Comparison of ENCODE assay signal across 23 mouse cellular contexts in genomic region chr5:106384138-106384770, GRCm38 (mm10).
A peak's percentile ranks its signal among the peaks of the same experiment; 100 is the strongest.
DNase-seq lines count a peak whose midpoint lies in the region; ATAC-seq lines count a peak whose summit lies in the region.
"Had no signal": no experiment of that assay in that cellular context is flagged by ENCODE, and none has a peak within 500 bp of the region (broad histone marks: within the 10 kb centered on the region; RNA-seq: fewer than 3 reads in every experiment).

No protein-coding gene starts in this region.

- H3K27me3 ChIP-seq in forebrain, embryonic 12.5 days = peaks cover 83% of the 10 kb centered on the region
- H3K27me3 ChIP-seq in forebrain, embryonic 15.5 days = peaks cover 58% of the 10 kb centered on the region
- peaks cover 8% of the 10 kb centered on the region; the same call in 1 of the 2 replicates for H3K27me3 ChIP-seq in midbrain, embryonic 11.5 days (ENCODE audit: control insufficient read depth, insufficient read depth, low read length)
- H3K27me3 ChIP-seq in midbrain, embryonic 16.5 days (ENCODE audit: control insufficient read depth, insufficient read depth, low read depth, low read length) = peaks cover 11% of the 10 kb centered on the region
- H3K27me3 ChIP-seq: limb, embryonic 13.5 days; lung, embryonic 15.5 days; stomach, embryonic 15.5 days had no signal

- DNase-seq in kidney, postnatal 10 days = peak; percentile 10
- no peak for DNase-seq in kidney, postnatal 25 days
- peak; percentile 90 for DNase-seq in midbrain, embryonic 11.5 days (ENCODE audit: low spot score, missing footprints)
- peak; percentile 14 for DNase-seq in yolk sac, embryonic 10.5 days (ENCODE audit: low spot score)
- DNase-seq: adrenal gland, postnatal 10 days; cerebellum, adult 8-10 months; cerebellum, postnatal 36 days; forebrain, postnatal 0 days; heart, postnatal 14 days; kidney, adult 8-10 months; right cerebral cortex, postnatal 25 days had no signal

- no peaks in the 10 kb centered on the region for H3K9me3 ChIP-seq in forebrain, embryonic 12.5 days
- H3K9me3 ChIP-seq in forebrain, embryonic 15.5 days = no peaks in the 10 kb centered on the region
- no peaks in the 10 kb centered on the region for H3K9me3 ChIP-seq in midbrain, embryonic 11.5 days (ENCODE audit: control insufficient read depth, low read length)
- H3K9me3 ChIP-seq in midbrain, embryonic 16.5 days (replicated peaks; ENCODE audit: control insufficient read depth, low read length, poor library complexity, severe bottlenecking) = no peaks in the 10 kb centered on the region
- H3K9me3 ChIP-seq: heart, embryonic 13.5 days; hindbrain, embryonic 10.5 days; hindbrain, embryonic 15.5 days; limb, embryonic 13.5 days; lung, embryonic 15.5 days; stomach, embryonic 15.5 days had no signal

- H3K36me3 ChIP-seq in forebrain, embryonic 12.5 days (replicated peaks) = no peaks in the 10 kb centered on the region
- no peaks in the 10 kb centered on the region for H3K36me3 ChIP-seq in forebrain, embryonic 15.5 days
- H3K36me3 ChIP-seq in midbrain, embryonic 11.5 days (ENCODE audit: control insufficient read depth, insufficient read depth, low read length) = no peaks in the 10 kb centered on the region
- no peaks in the 10 kb centered on the region for H3K36me3 ChIP-seq in midbrain, embryonic 16.5 days (ENCODE audit: control insufficient read depth, insufficient read depth, low read length)
- H3K36me3 ChIP-seq: heart, embryonic 13.5 days; hindbrain, embryonic 10.5 days; hindbrain, embryonic 15.5 days; limb, embryonic 13.5 days; lung, embryonic 15.5 days; stomach, embryonic 15.5 days had no signal

- no peak for ATAC-seq in forebrain, embryonic 12.5 days (ENCODE audit: low FRiP score)
- no peak for ATAC-seq in forebrain, embryonic 15.5 days (replicated peaks)
- ATAC-seq in midbrain, embryonic 11.5 days (ENCODE audit: low FRiP score) = peak; percentile 50
- ATAC-seq in midbrain, embryonic 16.5 days = no peak
- ATAC-seq: forebrain, postnatal 0 days; inflammation-experienced regulatory T-cells, adult 6 months; Patski had no signal

- no peak overlapping the region for H3K9ac ChIP-seq in forebrain, embryonic 12.5 days
- no peak overlapping the region for H3K9ac ChIP-seq in forebrain, embryonic 15.5 days (replicated peaks)
- H3K9ac ChIP-seq in midbrain, embryonic 11.5 days (ENCODE audit: low read length) = no peak overlapping the region; the same call in 1 of the 2 replicates
- no peak overlapping the region for H3K9ac ChIP-seq in midbrain, embryonic 16.5 days (ENCODE audit: low read depth, low read length)
- H3K9ac ChIP-seq: forebrain, postnatal 0 days; heart, embryonic 13.5 days; hindbrain, embryonic 15.5 days; limb, embryonic 13.5 days; lung, embryonic 15.5 days; stomach, embryonic 15.5 days had no signal

- 0 out of 2 replicates have a peak overlapping the region, but pooled peaks have one; percentile 33 for H3K27ac ChIP-seq in forebrain, embryonic 12.5 days
- no peak overlapping the region for H3K27ac ChIP-seq in forebrain, embryonic 15.5 days (replicated peaks)
- H3K27ac ChIP-seq in midbrain, embryonic 11.5 days (ENCODE audit: low read depth, low read length) = peak overlapping the region; percentile 6
- no peak overlapping the region for H3K27ac ChIP-seq in midbrain, embryonic 16.5 days (ENCODE audit: low read length)
- H3K27ac ChIP-seq: heart, embryonic 13.5 days; hindbrain, embryonic 10.5 days; hindbrain, embryonic 15.5 days; limb, embryonic 13.5 days; lung, embryonic 15.5 days; stomach, embryonic 15.5 days had no signal

- no peak overlapping the region for H3K4me3 ChIP-seq in forebrain, embryonic 12.5 days (replicated peaks)
- no peak overlapping the region for H3K4me3 ChIP-seq in forebrain, embryonic 15.5 days
- H3K4me3 ChIP-seq in midbrain, embryonic 11.5 days (ENCODE audit: low read depth, low read length) = no peak overlapping the region
- H3K4me3 ChIP-seq in midbrain, embryonic 16.5 days (ENCODE audit: low read depth, low read length) = no peak overlapping the region
- H3K4me3 ChIP-seq: heart, embryonic 13.5 days; hindbrain, embryonic 10.5 days; hindbrain, embryonic 15.5 days; limb, embryonic 13.5 days; lung, embryonic 15.5 days; stomach, embryonic 15.5 days had no signal

- peaks cover 37% of the 10 kb centered on the region for H3K4me1 ChIP-seq in forebrain, embryonic 12.5 days
- peaks cover 17% of the 10 kb centered on the region; the same call in 1 of the 2 replicates for H3K4me1 ChIP-seq in forebrain, embryonic 15.5 days
- peaks cover 27% of the 10 kb centered on the region for H3K4me1 ChIP-seq in midbrain, embryonic 11.5 days (ENCODE audit: control insufficient read depth, insufficient read depth, low read length)
- H3K4me1 ChIP-seq in midbrain, embryonic 16.5 days (ENCODE audit: control insufficient read depth, insufficient read depth, low read length) = peaks cover 12% of the 10 kb centered on the region
- H3K4me1 ChIP-seq: heart, embryonic 13.5 days; limb, embryonic 13.5 days; lung, embryonic 15.5 days; stomach, embryonic 15.5 days had no signal

- no peak overlapping the region for H3K4me2 ChIP-seq in forebrain, embryonic 12.5 days
- no peak overlapping the region for H3K4me2 ChIP-seq in forebrain, embryonic 15.5 days (replicated peaks)
- peak overlapping the region; percentile 14; the same call in 1 of the 2 replicates for H3K4me2 ChIP-seq in midbrain, embryonic 11.5 days
- no peak overlapping the region for H3K4me2 ChIP-seq in midbrain, embryonic 16.5 days (ENCODE audit: low read length)
- H3K4me2 ChIP-seq: heart, embryonic 13.5 days; hindbrain, embryonic 15.5 days; limb, embryonic 13.5 days; liver, embryonic 11.5 days; lung, embryonic 15.5 days; stomach, embryonic 15.5 days had no signal

- 49% methylated on average over 6 of the region's 6 CpGs for WGBS in forebrain, embryonic 12.5 days
- 44% methylated on average over 6 of the region's 6 CpGs for WGBS in forebrain, embryonic 15.5 days
- 27% methylated on average over 6 of the region's 6 CpGs for WGBS in midbrain, embryonic 11.5 days
- WGBS in midbrain, embryonic 16.5 days = 16% methylated on average over 6 of the region's 6 CpGs

Comparison
In these comparisons a context has a peak if more than half of its experiments do, and no peak if none do; other contexts are left out.
1. H3K27ac ChIP-seq: peak in forebrain, embryonic 12.5 days (single experiment) and midbrain, embryonic 11.5 days (single experiment); none in forebrain, embryonic 15.5 days (single experiment) and midbrain, embryonic 16.5 days (single experiment).
2. DNase-seq: peak in kidney, postnatal 10 days (single experiment), midbrain, embryonic 11.5 days (single experiment) and yolk sac, embryonic 10.5 days (single experiment); none in kidney, postnatal 25 days (0 of 2).